Mouse (Mus musculus) hindbrain, embryonic 14.5 days (tissue): ENCODE data around the gene Znrf2. TPM values are rescaled to one million over a fixed set of nuclear protein-coding genes. Genes with fewer than 3 reads are reported as not detected.

Source experiments
- ATAC-seq: fragments of 200-750 bp; cut with Nextera tagmentation; 2 replicates; pipeline ENCODE4 v1.8.0; 2017; ENCODE audit warnings: moderate number of reproducible peaks, mild to moderate bottlenecking, moderate TSS enrichment, moderate library complexity; ENCODE audit not compliant: low FRiP score
- DNase-seq: peaks from one replicate; pipeline ENCODE4 v3.0.0-alpha.2; 2015; ENCODE audit warnings: low spot score
- H3K27ac ChIP-seq: fragments of 300-500 bp; sonication (generic); 2 replicates; pipeline ENCODE4 v1.5.1; 2014; ENCODE audit warnings: mild to moderate bottlenecking, moderate library complexity
- H3K27me3 ChIP-seq: fragments of 300-500 bp; sonication (generic); 2 replicates; pipeline ENCODE4 v1.6.1; 2014; ENCODE audit warnings: mild to moderate bottlenecking, low read length, mixed read lengths; ENCODE audit not compliant: control insufficient read depth, insufficient read depth
- H3K36me3 ChIP-seq: fragments of 300-500 bp; sonication (generic); replicated peaks from 2 replicates; pipeline ENCODE4 v1.6.1; 2014; ENCODE audit not compliant: control insufficient read depth, insufficient read depth
- H3K4me1 ChIP-seq: fragments of 300-500 bp; sonication (generic); replicated peaks from 2 replicates; pipeline ENCODE4 v1.6.1; 2014; ENCODE audit warnings: antibody characterized with exemption, low read length, mixed read lengths; ENCODE audit not compliant: control insufficient read depth, insufficient read depth
- H3K4me2 ChIP-seq: fragments of 300-500 bp; sonication (generic); replicated peaks from 2 replicates; pipeline ENCODE4 v1.6.1; 2014; ENCODE audit warnings: mild to moderate bottlenecking, moderate library complexity
- H3K4me3 ChIP-seq: fragments of 300-500 bp; sonication (generic); replicated peaks from 2 replicates; pipeline ENCODE4 v1.5.1; 2014; ENCODE audit warnings: mild to moderate bottlenecking, low read length
- H3K9ac ChIP-seq: fragments of 300-500 bp; sonication (generic); 2 replicates; pipeline ENCODE4 v1.6.1; 2014
- H3K9me3 ChIP-seq: fragments of 300-500 bp; sonication (generic); 2 replicates; pipeline ENCODE4 v1.6.1; 2016; ENCODE audit warnings: low read length; ENCODE audit not compliant: control insufficient read depth
- WGBS: fragments of 180-500 bp; shearing (Covaris S2); extraction: QIAGEN DNeasy Blood & Tissue Kit; methylation state at CpG from one replicate; pipeline ENCODE4 v1.1.7; 2014; 5-methylcytosine and 5-hydroxymethylcytosine counted together
- polyA plus RNA-seq: library from polyadenylated mRNA; unstranded; fragments of >200 nt; fragmentation: Nextera tagmentation; extraction: Ambion mirVana; gene quantifications from 2 replicates; pipeline ENCODE4 v1.2.1, GENCODE M21; 2014

Gene Znrf2
- polyA plus RNA-seq, 1 experiment from 2014 or later = 7.7 TPM

- Histone ChIP-seq H3K36me3 (no peaks in the 10 kb centered on the region), H3K27ac (no peak overlapping the region), H3K27me3 (no peaks in the 10 kb centered on the region), H3K4me1 (no peaks in the 10 kb centered on the region), H3K9me3 (no peaks in the 10 kb centered on the region), H3K9ac (no peak overlapping the region), H3K4me2 (no peak overlapping the region), H3K4me3 (no peak overlapping the region)
- ATAC-seq (no peak), DNase-seq (no peak)
- WGBS = 95% methylated on average over 3 of the region's 3 CpGs
Observed at GRCm38 (mm10) chr6:54877651-54878050, 60.9 kb downstream of the Znrf2 start.

DNA sequence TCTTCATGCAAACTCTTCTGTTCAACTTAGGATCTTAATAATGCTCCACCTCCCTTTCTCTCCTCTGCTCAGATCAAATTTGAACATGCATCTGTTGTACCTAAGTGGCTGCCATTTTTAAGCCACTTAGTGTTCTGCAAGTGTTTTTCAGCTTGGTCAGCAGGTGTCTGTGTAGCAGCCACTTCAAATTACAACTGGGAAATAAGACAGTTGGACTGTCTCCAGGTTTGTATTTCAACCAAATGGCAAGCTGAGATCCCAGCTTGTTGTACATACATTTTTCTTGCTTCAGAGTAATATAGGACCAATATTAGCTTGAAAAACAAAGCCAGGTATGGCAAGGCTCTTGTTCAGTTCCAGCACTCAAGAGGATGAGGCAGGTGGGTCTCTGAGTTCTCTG, 61.8 kb downstream of the Znrf2 start:
- Histone ChIP-seq H3K4me1 (no peaks in the 10 kb centered on the region), H3K36me3 (no peaks in the 10 kb centered on the region), H3K27ac (no peak overlapping the region), H3K4me3 (no peak overlapping the region), H3K4me2 (no peak overlapping the region), H3K27me3 (no peaks in the 10 kb centered on the region), H3K9me3 (no peaks in the 10 kb centered on the region), H3K9ac (no peak overlapping the region)
- no peak for ATAC-seq
- no peak for DNase-seq

DNA sequence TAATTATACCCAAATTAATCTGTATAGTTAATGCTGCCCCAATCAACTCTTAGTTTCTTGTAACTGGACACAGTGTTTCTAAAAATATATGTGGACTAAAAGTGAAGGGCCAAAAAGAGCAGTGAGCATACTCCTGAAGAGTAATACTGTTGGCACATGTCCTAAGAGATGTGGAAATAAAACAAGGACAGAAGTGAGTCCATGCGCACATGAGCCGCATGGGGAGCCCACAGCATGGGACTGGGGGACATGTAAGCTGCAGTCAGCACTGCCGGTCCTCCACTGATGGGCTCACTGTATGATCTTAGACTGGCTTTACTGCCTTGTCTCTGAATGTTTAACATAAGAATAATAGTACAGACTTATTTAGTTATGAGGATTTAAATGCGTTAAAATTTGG, 63.4 kb downstream of the Znrf2 start:
- no peak overlapping the region for H3K4me3 ChIP-seq

DNA sequence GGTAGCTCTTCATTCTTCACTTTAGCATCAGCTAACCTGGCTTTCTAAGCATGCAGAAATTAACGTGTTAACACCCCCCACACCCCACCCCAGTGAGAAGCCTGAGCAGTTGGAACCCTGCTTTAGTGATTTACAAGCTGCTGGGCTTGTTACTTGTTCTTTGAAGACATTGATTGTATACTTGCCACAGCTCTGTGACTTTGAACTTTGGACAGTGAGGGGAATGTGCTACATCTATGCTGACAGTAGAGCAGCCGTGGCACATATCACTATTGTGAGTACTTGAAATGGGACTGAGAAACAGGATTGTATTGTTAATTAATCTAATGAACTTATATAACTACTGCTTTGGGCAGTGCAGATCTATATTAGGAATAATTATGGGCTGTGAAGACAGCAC, 66.7 kb downstream of the Znrf2 start:
- no peak overlapping the region for H3K4me2 ChIP-seq
- DNase-seq = no peak
- H3K27ac ChIP-seq = no peak overlapping the region
- no peak overlapping the region for H3K4me3 ChIP-seq
- ATAC-seq = no peak
- no peaks in the 10 kb centered on the region for H3K27me3 ChIP-seq
- H3K9ac ChIP-seq = no peak overlapping the region
- WGBS = 89% methylated on average over 2 of the region's 2 CpGs
- H3K9me3 ChIP-seq = no peaks in the 10 kb centered on the region
- H3K4me1 ChIP-seq = no peaks in the 10 kb centered on the region
- H3K36me3 ChIP-seq = no peaks in the 10 kb centered on the region

More for the DNA sequence above, 63.4 kb downstream of the Znrf2 start:
- Histone ChIP-seq H3K9me3 (no peaks in the 10 kb centered on the region), H3K36me3 (no peaks in the 10 kb centered on the region), H3K9ac (no peak overlapping the region), H3K4me1 (no peaks in the 10 kb centered on the region), H3K27ac (no peak overlapping the region), H3K4me2 (no peak overlapping the region), H3K27me3 (no peaks in the 10 kb centered on the region)
- no peak for ATAC-seq
- no peak for DNase-seq
- 87% methylated on average over 4 of the region's 4 CpGs for WGBS

- WGBS = 66% methylated on average over 7 of the region's 7 CpGs
Observed at GRCm38 (mm10) chr6:54886195-54886594, 69.5 kb downstream of the Znrf2 start.

GRCm38 (mm10) chr6:54890221-54890620, 73.5 kb downstream of the Znrf2 start:
- no peak for ATAC-seq
- no peaks in the 10 kb centered on the region for H3K36me3 ChIP-seq
- H3K9ac ChIP-seq = no peak overlapping the region
- H3K27ac ChIP-seq = no peak overlapping the region
- H3K4me2 ChIP-seq = no peak overlapping the region
- no peak overlapping the region for H3K4me3 ChIP-seq
- no peak for DNase-seq
- 59% methylated on average over 9 of the region's 9 CpGs for WGBS
- H3K27me3 ChIP-seq = no peaks in the 10 kb centered on the region
- no peaks in the 10 kb centered on the region for H3K4me1 ChIP-seq
- no peaks in the 10 kb centered on the region for H3K9me3 ChIP-seq

More at GRCm38 (mm10) chr6:54886195-54886594, 69.5 kb downstream of the Znrf2 start:
- Histone ChIP-seq H3K4me2 (no peak overlapping the region), H3K9me3 (no peaks in the 10 kb centered on the region), H3K27ac (no peak overlapping the region), H3K36me3 (no peaks in the 10 kb centered on the region), H3K27me3 (no peaks in the 10 kb centered on the region), H3K4me3 (no peak overlapping the region), H3K9ac (no peak overlapping the region), H3K4me1 (no peaks in the 10 kb centered on the region)
- ATAC-seq = no peak
- no peak for DNase-seq

GRCm38 (mm10) chr6:54891384-54891783, 74.7 kb downstream of the Znrf2 start:
- Histone ChIP-seq H3K27ac (no peak overlapping the region), H3K9ac (no peak overlapping the region), H3K4me2 (no peak overlapping the region), H3K4me1 (no peaks in the 10 kb centered on the region), H3K9me3 (no peaks in the 10 kb centered on the region), H3K36me3 (no peaks in the 10 kb centered on the region), H3K27me3 (no peaks in the 10 kb centered on the region), H3K4me3 (no peak overlapping the region)
- DNase-seq = no peak
- WGBS = 93% methylated on average over 3 of the region's 3 CpGs
- ATAC-seq = no peak

GRCm38 (mm10) chr6:54900256-54900655, 83.5 kb downstream of the Znrf2 start:
- H3K4me2 ChIP-seq = no peak overlapping the region
- H3K36me3 ChIP-seq = no peaks in the 10 kb centered on the region
- WGBS = 89% methylated on average over 2 of the region's 2 CpGs
- H3K27me3 ChIP-seq = no peaks in the 10 kb centered on the region
- ATAC-seq = no peak
- DNase-seq = no peak
- no peak overlapping the region for H3K9ac ChIP-seq
- H3K27ac ChIP-seq = no peak overlapping the region
- H3K4me3 ChIP-seq = no peak overlapping the region
- H3K9me3 ChIP-seq = no peaks in the 10 kb centered on the region
- no peaks in the 10 kb centered on the region for H3K4me1 ChIP-seq

DNA sequence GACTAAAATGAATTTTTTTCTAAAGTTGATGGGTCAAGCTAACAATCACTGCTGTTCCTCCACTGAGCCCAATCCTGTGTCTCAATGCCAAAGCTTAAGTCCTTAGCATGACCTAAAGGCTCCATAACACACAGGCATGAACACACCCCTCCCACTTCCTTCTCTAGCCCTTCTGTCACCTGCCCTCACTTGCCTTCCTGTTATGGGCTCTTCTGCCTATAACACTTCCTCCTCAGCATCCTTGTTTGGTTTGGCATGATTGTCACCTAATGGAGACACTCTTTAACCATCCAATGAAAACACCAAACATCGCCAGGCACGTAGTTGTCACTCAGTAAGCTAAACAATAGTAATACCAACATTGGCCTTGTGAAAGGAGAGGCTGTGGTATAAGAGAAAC, 85.8 kb downstream of the Znrf2 start:
- WGBS = 90% methylated on average over 2 of the region's 2 CpGs
- ATAC-seq = no peak
- Histone ChIP-seq H3K27me3 (no peaks in the 10 kb centered on the region), H3K9ac (no peak overlapping the region), H3K27ac (no peak overlapping the region), H3K9me3 (no peaks in the 10 kb centered on the region), H3K4me1 (no peaks in the 10 kb centered on the region), H3K4me3 (no peak overlapping the region), H3K36me3 (no peaks in the 10 kb centered on the region), H3K4me2 (no peak overlapping the region)
- no peak for DNase-seq
